Mouse (Mus musculus) intestine, embryonic 14.5 days (tissue): ENCODE results near the gene Rffl. TPM values are rescaled to one million over a fixed set of nuclear protein-coding genes. Genes with fewer than 3 reads are reported as not detected.

Experiments used
- ATAC-seq: fragments of 200-750 bp; cut with Nextera tagmentation; replicated peaks from 2 replicates; pipeline ENCODE4 v1.8.0; 2017; ENCODE audit warnings: low read depth, moderate number of reproducible peaks, moderate TSS enrichment, moderate library complexity; ENCODE audit not compliant: low FRiP score, low TSS enrichment
- DNase-seq: peaks from one replicate; pipeline ENCODE4 v3.0.0-alpha.2; 2018; ENCODE audit warnings: low spot score
- H3K27ac ChIP-seq: fragments of 300-500 bp; sonication (generic); 2 replicates; pipeline ENCODE4 v1.5.1; 2014; ENCODE audit warnings: low read depth, mild to moderate bottlenecking, control low read depth
- H3K27me3 ChIP-seq: fragments of 300-500 bp; sonication (generic); replicated peaks from 2 replicates; pipeline ENCODE4 v1.6.1; 2014; ENCODE audit warnings: low read length, control low read depth; ENCODE audit not compliant: control insufficient read depth, insufficient read depth
- H3K36me3 ChIP-seq: fragments of 300-500 bp; sonication (generic); 2 replicates; pipeline ENCODE4 v1.6.1; 2014; ENCODE audit warnings: low read length, control low read depth; ENCODE audit not compliant: control insufficient read depth, insufficient read depth
- H3K4me1 ChIP-seq: fragments of 300-500 bp; sonication (generic); replicated peaks from 2 replicates; pipeline ENCODE4 v1.6.1; 2014; ENCODE audit warnings: low read length, control low read depth, mixed read lengths; ENCODE audit not compliant: control insufficient read depth, insufficient read depth
- H3K4me2 ChIP-seq: fragments of 300-500 bp; sonication (generic); 2 replicates; pipeline ENCODE4 v1.6.1; 2014; ENCODE audit warnings: low read length
- H3K4me3 ChIP-seq: fragments of 300-500 bp; sonication (generic); 2 replicates; pipeline ENCODE4 v1.5.1; 2014; ENCODE audit warnings: low read depth, low read length, control low read depth, mixed read lengths
- H3K9ac ChIP-seq: fragments of 300-500 bp; sonication (generic); 2 replicates; pipeline ENCODE4 v1.6.1; 2014; ENCODE audit warnings: mild to moderate bottlenecking, low read length
- H3K9me3 ChIP-seq: fragments of 300-500 bp; sonication (generic); 2 replicates; pipeline ENCODE4 v1.6.1; 2016; ENCODE audit warnings: low read length, control low read depth; ENCODE audit not compliant: control insufficient read depth
- WGBS: fragments of 180-500 bp; shearing (Covaris S2); extraction: QIAGEN DNeasy Blood & Tissue Kit; methylation state at CpG from one replicate; pipeline ENCODE4 v1.1.7; 2014; 5-methylcytosine and 5-hydroxymethylcytosine counted together
- polyA plus RNA-seq: library from polyadenylated mRNA; unstranded; fragments of >200 nt; fragmentation: Nextera tagmentation; extraction: Ambion mirVana; gene quantifications from 2 replicates; pipeline ENCODE4 v1.2.1, GENCODE M21; 2014

The Rffl gene
- polyA plus RNA-seq, result 12.1 and 13.5 TPM in 2 replicates

- Histone ChIP-seq H3K4me3 (peak within 1 kb of the TSS; percentile 81), H3K4me1 (peaks cover 6% of the 10 kb centered on the region; the same call in 1 of the 2 replicates), H3K27ac (no peak within 1 kb of the TSS), H3K36me3 (no peaks in the 10 kb centered on the region), H3K9ac (peak within 1 kb of the TSS; percentile 74), H3K4me2 (peak within 1 kb of the TSS; percentile 66), H3K9me3 (no peaks in the 10 kb centered on the region), H3K27me3 (no peaks in the 10 kb centered on the region)
- ATAC-seq (peak; percentile 96), DNase-seq (peak; percentile 95)
- WGBS, result under 1% methylated on average over 39 of the region's 43 CpGs
These were observed at the start of gene Rffl for GRCm38 (mm10) chr11:82871031-82871446. Gene Rffl, minus strand, starts transcription at chr11:82871210.

GRCm38 (mm10) chr11:82920768-82921167 lies 49.8 kb upstream of the Rffl start:
- H3K9ac ChIP-seq, result no peak overlapping the region
- no peak for ATAC-seq
- no peaks in the 10 kb centered on the region for H3K36me3 ChIP-seq
- WGBS, result 45% methylated on average over 10 of the region's 10 CpGs
- H3K4me3 ChIP-seq, result no peak overlapping the region
- H3K9me3 ChIP-seq, result no peaks in the 10 kb centered on the region
- H3K4me2 ChIP-seq, result no peak overlapping the region
- H3K27ac ChIP-seq, result no peak overlapping the region
- DNase-seq, result no peak
- H3K4me1 ChIP-seq, result no peaks in the 10 kb centered on the region
- H3K27me3 ChIP-seq, result 0 out of 2 replicates have a peak, but pooled peaks cover 6% of the 10 kb centered on the region

- Histone ChIP-seq H3K4me3 (no peak overlapping the region), H3K4me1 (no peaks in the 10 kb centered on the region), H3K27ac (no peak overlapping the region), H3K4me2 (peak overlapping the region; percentile 35), H3K9me3 (no peaks in the 10 kb centered on the region), H3K36me3 (no peaks in the 10 kb centered on the region), H3K9ac (no peak overlapping the region), H3K27me3 (0 out of 2 replicates have a peak, but pooled peaks cover 2% of the 10 kb centered on the region)
- 9% methylated on average over 16 of the region's 16 CpGs for WGBS
- DNase-seq (peak; percentile 88), ATAC-seq (0 out of 2 replicates have a peak, but pooled peaks have one; percentile 40)
These were observed 43.8 kb upstream of the Rffl start for GRCm38 (mm10) chr11:82914711-82915352.

- Histone ChIP-seq H3K36me3 (peaks cover 12% of the 10 kb centered on the region), H3K9me3 (no peaks in the 10 kb centered on the region), H3K27ac (no peak overlapping the region), H3K27me3 (0 out of 2 replicates have a peak, but pooled peaks cover 2% of the 10 kb centered on the region), H3K4me3 (no peak overlapping the region), H3K4me1 (peaks cover 3% of the 10 kb centered on the region; the same call in 1 of the 2 replicates), H3K9ac (no peak overlapping the region), H3K4me2 (no peak overlapping the region)
- WGBS, result 67% methylated on average over 11 of the region's 11 CpGs
- DNase-seq, result no peak
- ATAC-seq, result no peak
These were observed 39.8 kb upstream of the Rffl start for GRCm38 (mm10) chr11:82910679-82911389.

GRCm38 (mm10) chr11:82910250-82910649 lies 39.2 kb upstream of the Rffl start, which contains the start of gene Unc45b:
Gene Unc45b, plus strand, starts transcription at chr11:82910550.
- Histone ChIP-seq H3K4me3 (no peak within 1 kb of the TSS), H3K27me3 (0 out of 2 replicates have a peak, but pooled peaks cover 2% of the 10 kb centered on the region), H3K27ac (no peak within 1 kb of the TSS), H3K36me3 (peaks cover 17% of the 10 kb centered on the region), H3K9me3 (no peaks in the 10 kb centered on the region), H3K4me1 (peaks cover 3% of the 10 kb centered on the region; the same call in 1 of the 2 replicates), H3K9ac (no peak within 1 kb of the TSS), H3K4me2 (no peak within 1 kb of the TSS)
- 82% methylated on average over 4 of the region's 4 CpGs for WGBS
- DNase-seq (no peak), ATAC-seq (no peak)

- H3K9ac ChIP-seq, result peak overlapping the region; percentile 76; the same call in 1 of the 2 replicates
- ATAC-seq, result no peak
These were observed 37.6 kb upstream of the Rffl start for GRCm38 (mm10) chr11:82908608-82908989.

GRCm38 (mm10) chr11:82907651-82908607 lies 36.9 kb upstream of the Rffl start, which contains the start of gene Nle1:
Gene Nle1, minus strand, starts transcription at chr11:82908411.
- H3K27ac ChIP-seq, result no peak within 1 kb of the TSS
- H3K4me1 ChIP-seq, result peaks cover 3% of the 10 kb centered on the region; the same call in 1 of the 2 replicates
- peaks cover 41% of the 10 kb centered on the region for H3K36me3 ChIP-seq
- H3K4me2 ChIP-seq, result peak within 1 kb of the TSS; percentile 88
- 2% methylated on average over 73 of the region's 73 CpGs for WGBS
- no peaks in the 10 kb centered on the region for H3K27me3 ChIP-seq
- peak within 1 kb of the TSS; percentile 76 for H3K9ac ChIP-seq
- ATAC-seq, result peak; percentile 73; the same call in 1 of the 2 replicates
- H3K9me3 ChIP-seq, result no peaks in the 10 kb centered on the region
- H3K4me3 ChIP-seq, result peak within 1 kb of the TSS; percentile 66
- peak; percentile 99 for DNase-seq

More at GRCm38 (mm10) chr11:82908608-82908989, 37.6 kb upstream of the Rffl start:
- Histone ChIP-seq H3K27ac (no peak overlapping the region), H3K36me3 (peaks cover 34% of the 10 kb centered on the region), H3K4me1 (peaks cover 3% of the 10 kb centered on the region; the same call in 1 of the 2 replicates), H3K27me3 (0 out of 2 replicates have a peak, but pooled peaks cover under 1% of the 10 kb centered on the region), H3K9me3 (no peaks in the 10 kb centered on the region), H3K4me2 (peak overlapping the region; percentile 88), H3K4me3 (peak overlapping the region; percentile 66)
- DNase-seq, result no peak
- 45% methylated on average over 10 of the region's 10 CpGs for WGBS

GRCm38 (mm10) chr11:82905816-82906215 lies 34.8 kb upstream of the Rffl start:
- no peak overlapping the region for H3K4me2 ChIP-seq
- no peak overlapping the region for H3K4me3 ChIP-seq
- peaks cover 3% of the 10 kb centered on the region; the same call in 1 of the 2 replicates for H3K4me1 ChIP-seq
- H3K9ac ChIP-seq, result no peak overlapping the region
- H3K9me3 ChIP-seq, result no peaks in the 10 kb centered on the region
- DNase-seq, result no peak
- ATAC-seq, result no peak
- H3K36me3 ChIP-seq, result peaks cover 61% of the 10 kb centered on the region
- H3K27ac ChIP-seq, result no peak overlapping the region
- WGBS, result 93% methylated on average over 5 of the region's 5 CpGs
- no peaks in the 10 kb centered on the region for H3K27me3 ChIP-seq
